Mouse (Mus musculus) heart, embryonic 16.5 days (tissue): ENCODE measurements around the gene Il10ra. TPM values are rescaled to one million over a fixed set of nuclear protein-coding genes. Genes with fewer than 3 reads are reported as not detected.

Experiments used
- ATAC-seq: fragments of 200-750 bp; cut with Nextera tagmentation; replicated peaks from 2 replicates; pipeline ENCODE4 v1.8.0; 2017; ENCODE audit warnings: moderate number of reproducible peaks; ENCODE audit not compliant: insufficient read depth, low FRiP score; ENCODE audit errors: extremely low read depth
- H3K27ac ChIP-seq: fragments of 300-500 bp; sonication (generic); 2 replicates; pipeline ENCODE4 v1.5.1; 2014; ENCODE audit warnings: mild to moderate bottlenecking, low read length, control low read depth, moderate library complexity
- H3K27me3 ChIP-seq: fragments of 300-500 bp; sonication (generic); 2 replicates; pipeline ENCODE4 v1.6.1; 2014; ENCODE audit warnings: low read length, mixed read lengths; ENCODE audit not compliant: control insufficient read depth, insufficient read depth
- H3K36me3 ChIP-seq: fragments of 300-500 bp; sonication (generic); 2 replicates; pipeline ENCODE4 v1.6.1; 2014; ENCODE audit not compliant: control insufficient read depth, insufficient read depth
- H3K4me1 ChIP-seq: fragments of 300-500 bp; sonication (generic); 2 replicates; pipeline ENCODE4 v1.6.1; 2014; ENCODE audit warnings: low read length, mixed read lengths; ENCODE audit not compliant: control insufficient read depth, insufficient read depth
- H3K4me2 ChIP-seq: fragments of 300-500 bp; sonication (generic); 2 replicates; pipeline ENCODE4 v1.6.1; 2014; ENCODE audit warnings: low read depth, mild to moderate bottlenecking, control low read depth, low read length
- H3K4me3 ChIP-seq: fragments of 300-500 bp; sonication (generic); 2 replicates; pipeline ENCODE4 v1.5.1; 2014; ENCODE audit warnings: mild to moderate bottlenecking, control low read depth, low read length
- H3K9ac ChIP-seq: fragments of 300-500 bp; sonication (generic); 2 replicates; pipeline ENCODE4 v1.6.1; 2014; ENCODE audit warnings: low read length, control low read depth
- H3K9me3 ChIP-seq: fragments of 300-500 bp; sonication (generic); replicated peaks from 2 replicates; pipeline ENCODE4 v1.6.1; 2016; ENCODE audit warnings: low read length; ENCODE audit not compliant: control insufficient read depth
- WGBS: fragments of 180-500 bp; shearing (Covaris S2); extraction: QIAGEN DNeasy Blood & Tissue Kit; methylation state at CpG from one replicate; pipeline ENCODE4 v1.1.7; 2014; 5-methylcytosine and 5-hydroxymethylcytosine counted together
- polyA plus RNA-seq: library from polyadenylated mRNA; unstranded; fragments of >200 nt; fragmentation: Nextera tagmentation; extraction: Ambion mirVana; gene quantifications from 2 replicates; pipeline ENCODE4 v1.2.1, GENCODE M21; 2015

Gene Il10ra
- polyA plus RNA-seq, 1 experiment from 2014 or later = 1.7 TPM

- H3K4me3 ChIP-seq = no peak overlapping the region
- 61% methylated on average over 6 of the region's 6 CpGs for WGBS
- no peak overlapping the region for H3K9ac ChIP-seq
- H3K4me1 ChIP-seq = no peaks in the 10 kb centered on the region
- no peak overlapping the region for H3K4me2 ChIP-seq
- no peaks in the 10 kb centered on the region for H3K9me3 ChIP-seq
- no peak for ATAC-seq
- no peaks in the 10 kb centered on the region for H3K36me3 ChIP-seq
- no peak overlapping the region for H3K27ac ChIP-seq
- no peaks in the 10 kb centered on the region for H3K27me3 ChIP-seq
These were observed 16.6 kb downstream of the Il10ra start for GRCm38 (mm10) chr9:45252395-45252794.

DNA sequence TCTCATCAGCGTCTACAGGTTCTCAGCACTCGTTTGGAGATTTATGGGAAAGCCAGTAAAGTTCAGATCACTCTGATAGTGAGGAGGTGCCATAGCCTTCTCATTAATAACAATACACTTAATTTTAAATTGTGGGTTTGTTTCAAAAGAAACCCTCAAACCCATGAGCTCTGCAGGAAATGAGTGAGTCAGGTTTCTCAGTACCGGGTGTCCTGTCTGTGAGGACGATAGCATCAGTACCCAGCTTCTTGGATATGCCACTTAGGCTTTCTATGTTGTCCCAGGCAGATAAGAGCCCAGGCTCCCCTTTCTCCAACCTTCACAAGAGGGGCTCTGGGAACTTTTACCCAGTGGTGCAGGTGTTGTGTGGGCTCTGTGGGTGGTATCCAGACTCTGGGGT, 17.0 kb downstream of the Il10ra start:
- Histone ChIP-seq H3K27ac (no peak overlapping the region), H3K36me3 (no peaks in the 10 kb centered on the region), H3K27me3 (no peaks in the 10 kb centered on the region), H3K9me3 (no peaks in the 10 kb centered on the region), H3K4me2 (no peak overlapping the region), H3K4me1 (no peaks in the 10 kb centered on the region), H3K9ac (no peak overlapping the region), H3K4me3 (no peak overlapping the region)
- WGBS = 57% methylated on average over 4 of the region's 4 CpGs
- ATAC-seq = no peak

DNA sequence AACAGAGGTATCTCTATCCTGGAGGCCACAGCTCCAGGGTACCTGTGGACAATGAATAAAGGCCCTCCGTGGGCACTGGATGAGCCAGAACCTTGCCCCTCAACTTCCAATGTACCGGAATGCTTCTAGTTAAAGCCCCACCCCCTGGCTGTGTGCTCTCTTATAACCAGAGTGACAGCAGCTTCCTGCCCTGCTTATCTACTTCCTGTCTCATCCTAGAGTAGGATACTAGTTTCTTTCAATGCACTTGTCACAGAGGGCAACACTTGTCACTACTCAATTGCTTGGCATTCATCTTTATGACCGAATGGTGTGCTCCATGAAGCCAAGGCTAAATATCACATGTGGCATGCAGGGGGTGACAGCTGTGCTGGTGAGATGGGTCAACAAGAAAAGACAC, 17.7 kb downstream of the Il10ra start:
- H3K4me1 ChIP-seq = no peaks in the 10 kb centered on the region
- H3K9ac ChIP-seq = no peak overlapping the region
- no peak for ATAC-seq
- no peak overlapping the region for H3K4me3 ChIP-seq
- H3K27me3 ChIP-seq = no peaks in the 10 kb centered on the region
- H3K36me3 ChIP-seq = no peaks in the 10 kb centered on the region
- no peak overlapping the region for H3K4me2 ChIP-seq
- WGBS = 63% methylated on average over 3 of the region's 3 CpGs
- no peak overlapping the region for H3K27ac ChIP-seq
- no peaks in the 10 kb centered on the region for H3K9me3 ChIP-seq

- WGBS = 83% methylated on average over 7 of the region's 7 CpGs
- no peaks in the 10 kb centered on the region for H3K27me3 ChIP-seq
These were observed 18.6 kb downstream of the Il10ra start for GRCm38 (mm10) chr9:45250306-45250705.

GRCm38 (mm10) chr9:45247536-45247935, 21.4 kb downstream of the Il10ra start:
- Histone ChIP-seq H3K4me2 (no peak overlapping the region), H3K9me3 (no peaks in the 10 kb centered on the region), H3K4me1 (no peaks in the 10 kb centered on the region), H3K9ac (no peak overlapping the region), H3K4me3 (no peak overlapping the region), H3K27ac (no peak overlapping the region), H3K27me3 (no peaks in the 10 kb centered on the region), H3K36me3 (no peaks in the 10 kb centered on the region)
- 60% methylated on average over 2 of the region's 2 CpGs for WGBS
- no peak for ATAC-seq

More at GRCm38 (mm10) chr9:45250306-45250705, 18.6 kb downstream of the Il10ra start:
- Histone ChIP-seq H3K9me3 (no peaks in the 10 kb centered on the region), H3K27ac (no peak overlapping the region), H3K4me2 (no peak overlapping the region), H3K4me3 (no peak overlapping the region), H3K36me3 (no peaks in the 10 kb centered on the region), H3K4me1 (no peaks in the 10 kb centered on the region), H3K9ac (no peak overlapping the region)
- ATAC-seq = no peak

DNA sequence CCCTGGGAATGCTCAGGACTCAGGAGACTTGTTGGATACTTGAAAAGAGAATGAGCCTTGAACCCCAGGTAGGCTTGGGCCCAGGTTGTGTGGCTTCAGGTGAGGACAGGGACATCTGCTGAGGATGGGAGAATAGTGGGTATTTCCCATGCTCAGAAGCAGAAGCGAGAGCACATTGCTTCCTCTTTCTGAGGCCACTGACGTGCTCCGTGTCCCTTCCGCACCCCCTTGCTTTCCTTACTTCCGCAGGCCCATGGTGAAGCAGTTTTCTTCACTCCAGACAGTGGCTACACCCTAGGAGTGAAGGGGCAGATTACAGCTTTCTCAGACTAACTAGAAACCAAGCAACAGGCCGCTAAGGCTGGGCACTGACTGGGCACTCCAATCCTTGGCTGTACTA, 22.9 kb downstream of the Il10ra start:
- H3K4me3 ChIP-seq = no peak overlapping the region
- no peaks in the 10 kb centered on the region for H3K9me3 ChIP-seq
- no peak overlapping the region for H3K4me2 ChIP-seq
- no peaks in the 10 kb centered on the region for H3K27me3 ChIP-seq
- no peak for ATAC-seq
- no peak overlapping the region for H3K9ac ChIP-seq
- H3K27ac ChIP-seq = no peak overlapping the region
- H3K4me1 ChIP-seq = no peaks in the 10 kb centered on the region
- no peaks in the 10 kb centered on the region for H3K36me3 ChIP-seq
- 83% methylated on average over 6 of the region's 6 CpGs for WGBS

- Histone ChIP-seq H3K27me3 (no peaks in the 10 kb centered on the region), H3K27ac (no peak overlapping the region), H3K4me2 (no peak overlapping the region), H3K9me3 (no peaks in the 10 kb centered on the region), H3K4me1 (no peaks in the 10 kb centered on the region), H3K4me3 (no peak overlapping the region), H3K9ac (no peak overlapping the region), H3K36me3 (no peaks in the 10 kb centered on the region)
- 50% methylated on average over 1 of the region's 1 CpGs for WGBS
- no peak for ATAC-seq
These were observed 23.5 kb downstream of the Il10ra start for GRCm38 (mm10) chr9:45245432-45245831.

DNA sequence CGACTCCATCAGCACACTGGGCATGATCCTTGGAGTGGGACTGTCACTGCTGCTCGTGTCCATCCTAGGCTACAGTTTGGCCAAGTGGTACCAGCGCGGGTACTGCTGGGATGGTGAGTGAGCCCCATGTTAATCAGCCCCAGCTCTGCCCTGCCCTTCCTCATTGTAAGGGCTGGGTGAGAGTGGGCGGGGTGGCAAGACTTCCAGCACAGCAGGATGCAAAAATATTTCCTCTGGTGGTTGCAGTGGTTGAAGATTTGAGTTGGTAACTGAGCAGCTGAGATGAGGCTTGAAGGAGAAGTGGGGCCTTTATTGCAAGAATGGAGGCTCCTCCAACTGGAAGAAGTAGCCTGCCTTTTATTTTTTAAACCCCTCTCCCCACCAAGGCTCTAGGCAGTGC, 27.6 kb downstream of the Il10ra start:
- no peak overlapping the region for H3K27ac ChIP-seq
- H3K4me3 ChIP-seq = no peak overlapping the region
- no peaks in the 10 kb centered on the region for H3K36me3 ChIP-seq
- no peak overlapping the region for H3K4me2 ChIP-seq
- H3K27me3 ChIP-seq = no peaks in the 10 kb centered on the region
- no peaks in the 10 kb centered on the region for H3K9me3 ChIP-seq
- no peak overlapping the region for H3K9ac ChIP-seq
- WGBS = 61% methylated on average over 5 of the region's 5 CpGs
- ATAC-seq = no peak
- H3K4me1 ChIP-seq = no peaks in the 10 kb centered on the region

DNA sequence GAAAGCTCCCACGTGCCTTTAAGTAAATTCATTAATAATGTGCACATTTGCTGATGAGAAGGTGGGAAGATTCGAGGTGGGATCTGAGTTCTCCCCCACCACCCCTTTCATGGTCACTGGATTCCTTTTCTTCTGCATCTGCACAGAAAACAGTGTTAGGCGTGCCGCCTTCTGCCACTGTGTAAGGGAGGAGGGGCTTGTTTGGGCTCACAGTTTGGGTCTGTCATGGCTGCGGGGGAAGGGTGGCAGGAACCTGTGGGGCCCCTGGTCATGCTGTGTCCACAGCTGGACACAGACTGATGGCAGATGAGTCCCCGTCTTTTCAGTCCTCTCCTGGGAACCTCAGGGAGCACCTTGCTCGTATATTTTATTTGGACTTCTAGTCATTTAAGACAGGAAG, 32.2 kb downstream of the Il10ra start:
- Histone ChIP-seq H3K4me3 (no peak overlapping the region), H3K4me2 (no peak overlapping the region), H3K9ac (no peak overlapping the region), H3K4me1 (no peaks in the 10 kb centered on the region), H3K27me3 (no peaks in the 10 kb centered on the region), H3K27ac (no peak overlapping the region), H3K36me3 (no peaks in the 10 kb centered on the region), H3K9me3 (no peaks in the 10 kb centered on the region)
- ATAC-seq = no peak
- WGBS = 57% methylated on average over 7 of the region's 7 CpGs
